Mouse (Mus musculus) CH12.LX (cell line): ENCODE measurements at regions not wholly inside any gene's neighbourhood (a gene's known extent, or its start where the extent isn't known, plus 50 kb on each side); places are given as distances from the start of the nearest gene placed in this dataset.

Experiments
- DNase-seq: peaks from one replicate; pipeline ENCODE4 v3.0.0-alpha.2; 2013; ENCODE audit errors: extremely low read depth
- H3K27ac ChIP-seq: 2 replicates; pipeline ENCODE4 v1.5.1; 2012; ENCODE audit warnings: low read depth, mild to moderate bottlenecking, control low read depth, moderate library complexity; ENCODE audit not compliant: insufficient read depth
- H3K27me3 ChIP-seq: replicated peaks from 2 replicates; pipeline ENCODE3; 2012; ENCODE audit warnings: inconsistent platforms
- H3K36me3 ChIP-seq, 2 experiments: replicated peaks in 1 of 2; 2 replicates each; pipeline versions ENCODE3 to v1.6.1; 2012; ENCODE audit warnings: inconsistent platforms in 1 of 2, low read length in 1 of 2, mild to moderate bottlenecking in 1 of 2, mixed read lengths in 1 of 2, moderate library complexity in 1 of 2; ENCODE audit not compliant: control insufficient read depth in 1 of 2, insufficient read depth in 1 of 2
- H3K4me1 ChIP-seq, 2 experiments: 2 replicates each; pipeline ENCODE4 v1.6.1; 2012; ENCODE audit warnings: inconsistent platforms in 1 of 2, moderate library complexity in 1 of 2; ENCODE audit not compliant: insufficient read depth in 2 of 2, control insufficient read depth in 1 of 2
- H3K4me2 ChIP-seq: 2 replicates; pipeline ENCODE4 v1.6.1; 2012; ENCODE audit warnings: low read depth, mild to moderate bottlenecking, control low read depth; ENCODE audit not compliant: poor library complexity, insufficient read depth, severe bottlenecking
- H3K4me3 ChIP-seq, 3 experiments: fragments of 150-350 bp in 1 of 3; sonication (generic) in 1 of 3; replicated peaks in 1 of 3; 2 replicates each; pipeline versions ENCODE3 to v1.5.1; 2011 to 2012; ENCODE audit warnings: low read depth in 2 of 3, low read length in 2 of 3, mild to moderate bottlenecking in 2 of 3, moderate library complexity in 2 of 3, control low read depth in 1 of 3, improper control_type of control experiment in 1 of 3, inconsistent platforms in 1 of 3, mixed read lengths in 1 of 3; ENCODE audit not compliant: poor library complexity in 1 of 3
- H3K79me2 ChIP-seq: replicated peaks from 2 replicates; pipeline ENCODE4 v1.6.1; 2012; ENCODE audit warnings: mild to moderate bottlenecking, moderate library complexity; ENCODE audit not compliant: control insufficient read depth, poor library complexity, insufficient read depth, severe bottlenecking; ENCODE audit errors: extremely low read depth
- H3K9ac ChIP-seq: 2 replicates; pipeline ENCODE4 v1.6.1; 2012; ENCODE audit warnings: low read depth, mild to moderate bottlenecking, control low read depth, moderate library complexity; ENCODE audit not compliant: insufficient read depth
- H3K9me3 ChIP-seq: replicated peaks from 2 replicates; pipeline ENCODE3; 2012; ENCODE audit warnings: low read length, inconsistent platforms, mixed read lengths
- BHLHE40 ChIP-seq: IDR thresholded peaks from 2 replicates; pipeline ENCODE4 v1.6.1; 2011; ENCODE audit warnings: mild to moderate bottlenecking, low read depth, low read length, improper control_type of control experiment
- CHD2 ChIP-seq: IDR thresholded peaks from 2 replicates; pipeline ENCODE4 v1.6.1; 2011; ENCODE audit warnings: low read length, improper control_type of control experiment
- E2F4 ChIP-seq: IDR thresholded peaks from 2 replicates; pipeline ENCODE4 v1.6.1; 2011; ENCODE audit warnings: low read depth, low read length, improper control_type of control experiment; ENCODE audit not compliant: insufficient replicate concordance
- EP300 ChIP-seq: IDR thresholded peaks from 2 replicates; pipeline ENCODE4 v1.6.1; 2011; ENCODE audit warnings: low read length, improper control_type of control experiment
- ETS1 ChIP-seq: conservative IDR thresholded peaks from 2 replicates; pipeline ENCODE4 v1.6.1; 2012; ENCODE audit warnings: low read depth, mild to moderate bottlenecking, inconsistent platforms, low read length, improper control_type of control experiment, moderate library complexity
- JUN ChIP-seq: IDR thresholded peaks from 2 replicates; pipeline ENCODE4 v1.6.1; 2011; ENCODE audit warnings: low read depth, mild to moderate bottlenecking, low read length, improper control_type of control experiment, moderate library complexity; ENCODE audit not compliant: insufficient read depth
- JUND ChIP-seq: conservative IDR thresholded peaks from 2 replicates; pipeline ENCODE4 v1.6.1; 2011; ENCODE audit warnings: low read depth, low read length, improper control_type of control experiment
- KAT2A ChIP-seq: IDR thresholded peaks from 2 replicates; pipeline ENCODE4 v1.6.1; 2012; ENCODE audit warnings: low read length, improper control_type of control experiment, inconsistent platforms; ENCODE audit not compliant: insufficient replicate concordance
- MAX ChIP-seq: IDR thresholded peaks from 2 replicates; pipeline ENCODE4 v1.6.1; 2011; ENCODE audit warnings: low read length, improper control_type of control experiment
- MAZ ChIP-seq: IDR thresholded peaks from 2 replicates; pipeline ENCODE4 v1.6.1; 2012; ENCODE audit warnings: low read depth, mild to moderate bottlenecking, inconsistent platforms, low read length, improper control_type of control experiment, moderate library complexity
- MEF2A ChIP-seq: IDR thresholded peaks from 2 replicates; pipeline ENCODE4 v1.6.1; 2014; ENCODE audit warnings: low read depth, mild to moderate bottlenecking, inconsistent platforms, low read length, improper control_type of control experiment, borderline replicate concordance
- MYC ChIP-seq: IDR thresholded peaks from 2 replicates; pipeline ENCODE4 v1.6.1; 2011; ENCODE audit warnings: low read depth, mild to moderate bottlenecking, improper control_type of control experiment, low read length
- NELFE ChIP-seq: IDR thresholded peaks from 2 replicates; pipeline ENCODE4 v1.6.1; 2011; ENCODE audit warnings: low read depth, low read length, improper control_type of control experiment
- PAX5 ChIP-seq: IDR thresholded peaks from 2 replicates; pipeline ENCODE4 v1.6.1; 2012; ENCODE audit warnings: low read length, inconsistent platforms, mixed read lengths
- POLR2A ChIP-seq: IDR thresholded peaks from 2 replicates; pipeline ENCODE4 v1.6.1; 2011; ENCODE audit warnings: low read depth, mild to moderate bottlenecking, improper control_type of control experiment, low read length
- POLR2AphosphoS2 ChIP-seq: IDR thresholded peaks from 2 replicates; pipeline ENCODE4 v1.6.1; 2011; ENCODE audit warnings: low read depth, low read length, improper control_type of control experiment
- RAD21 ChIP-seq: IDR thresholded peaks from 2 replicates; pipeline ENCODE4 v1.6.1; 2011; ENCODE audit warnings: low read depth, mild to moderate bottlenecking, low read length, improper control_type of control experiment, moderate library complexity
- RCOR1 ChIP-seq: conservative IDR thresholded peaks from 2 replicates; pipeline ENCODE4 v1.6.1; 2012; ENCODE audit warnings: low read depth, mild to moderate bottlenecking, inconsistent platforms, low read length, improper control_type of control experiment
- SIN3A ChIP-seq: IDR thresholded peaks from 2 replicates; pipeline ENCODE4 v1.6.1; 2012; ENCODE audit warnings: low read length, improper control_type of control experiment, inconsistent platforms
- SMC3 ChIP-seq: IDR thresholded peaks from 2 replicates; pipeline ENCODE4 v1.6.1; 2011; ENCODE audit warnings: low read depth, low read length, improper control_type of control experiment
- TBP ChIP-seq: conservative IDR thresholded peaks from 2 replicates; pipeline ENCODE4 v1.6.1; 2011; ENCODE audit warnings: low read depth, low read length, improper control_type of control experiment
- TCF12 ChIP-seq: IDR thresholded peaks from 2 replicates; pipeline ENCODE4 v1.6.1; 2014; ENCODE audit warnings: low read depth, mild to moderate bottlenecking, inconsistent platforms, low read length, improper control_type of control experiment
- UBTF ChIP-seq: IDR thresholded peaks from 2 replicates; pipeline ENCODE4 v1.6.1; 2012; ENCODE audit warnings: low read depth, mild to moderate bottlenecking, inconsistent platforms, low read length, improper control_type of control experiment, moderate library complexity
- USF1 ChIP-seq: IDR thresholded peaks from 2 replicates; pipeline ENCODE4 v1.6.1; 2014; ENCODE audit warnings: low read depth, mild to moderate bottlenecking, inconsistent platforms, low read length, improper control_type of control experiment
- USF2 ChIP-seq: conservative IDR thresholded peaks from 2 replicates; pipeline ENCODE4 v1.6.1; 2011; ENCODE audit warnings: low read depth, low read length, improper control_type of control experiment
- ZKSCAN1 ChIP-seq: IDR thresholded peaks from 2 replicates; pipeline ENCODE4 v1.6.1; 2012; ENCODE audit warnings: low read depth, inconsistent platforms, low read length, improper control_type of control experiment, borderline replicate concordance
- ZMIZ1 ChIP-seq: IDR thresholded peaks from 2 replicates; pipeline ENCODE4 v1.6.1; 2012; ENCODE audit warnings: low read depth, mild to moderate bottlenecking, inconsistent platforms, low read length, improper control_type of control experiment
- ZNF384 ChIP-seq: IDR thresholded peaks from 2 replicates; pipeline ENCODE4 v1.6.1; 2012; ENCODE audit warnings: low read depth, low read length, improper control_type of control experiment, inconsistent platforms
- dilution Hi-C: fragments of 300-500 bp; cut with MboI; formaldehyde crosslinking; loops from 2 replicates; pipeline ENCODE4 v1.14.3; 2020; ENCODE audit warnings: low sequenced_read_pairs; ENCODE audit not compliant: extremely low pct_unique_long_range_greater_than_20kb, extremely low pct_ligation_motif_present
- in situ Hi-C: fragments of 300-500 bp; cut with MboI; formaldehyde crosslinking; loops from 3 replicates; pipeline ENCODE4 v1.14.3; 2019; ENCODE audit warnings: low sequenced_read_pairs, low pct_ligation_motif_present, low pct_unique_long_range_greater_than_20kb, mixed read lengths

DNA sequence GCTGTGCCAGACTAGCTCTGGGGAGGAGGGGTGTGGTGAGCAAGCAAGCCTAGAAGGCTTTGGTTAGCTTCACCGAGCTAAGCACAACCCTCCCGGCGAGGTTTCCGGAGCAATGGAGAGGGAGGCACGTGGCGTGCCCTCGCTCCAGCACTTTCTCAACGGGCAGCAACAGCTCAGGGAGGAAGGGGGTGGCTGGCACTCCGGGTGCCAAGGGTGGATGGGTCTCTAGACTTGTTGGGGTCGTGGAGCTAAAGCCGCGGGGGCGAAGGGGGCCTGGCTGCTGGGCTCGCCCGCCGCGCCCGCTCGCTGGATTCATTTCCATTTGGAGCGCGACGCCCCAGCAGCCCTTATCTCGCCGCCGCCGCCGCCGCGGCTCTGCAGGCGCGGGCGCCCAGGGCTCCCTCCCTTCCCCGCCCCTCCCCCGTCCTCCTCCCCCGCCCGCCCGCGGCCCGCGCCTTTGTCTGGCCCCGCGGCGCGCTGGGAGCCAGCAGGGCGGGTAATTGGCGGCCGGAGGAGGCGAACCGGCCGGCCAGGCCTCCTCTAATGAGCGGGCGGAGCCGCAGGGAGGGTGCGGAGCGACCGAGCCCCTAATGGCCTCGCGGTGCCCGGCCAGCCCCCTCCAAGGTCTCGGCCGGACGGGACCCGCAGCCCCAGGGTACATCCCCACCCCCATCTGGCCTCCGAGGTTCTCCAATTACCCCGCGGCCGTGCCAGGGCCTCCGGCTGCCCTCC, 336.9 kb downstream of the H2al1j start:
- Histone ChIP-seq H3K4me3 (peak overlapping the region; percentile 40 to 64 (median 53)), H3K9ac (peak overlapping the region; percentile 89), H3K4me2 (peak overlapping the region; percentile 87; the same call in 1 of the 2 replicates), H3K9me3 (no peaks in the 10 kb centered on the region)
- no peak for TF ChIP-seq ZNF384
- peak; percentile 47; the same call in 1 of the 2 replicates for TF ChIP-seq POLR2A
- peak; percentile 65 for TF ChIP-seq BHLHE40
- TF ChIP-seq CHD2, result peak; percentile 31; the same call in 1 of the 2 replicates
- no peak for TF ChIP-seq TBP
- no peak for TF ChIP-seq EP300
- no peak for TF ChIP-seq SMC3
- no peak for TF ChIP-seq POLR2AphosphoS2
- TF ChIP-seq TCF12, result no peak
- no peak for TF ChIP-seq USF1
- peak; percentile 56 for TF ChIP-seq UBTF
- TF ChIP-seq MYC, result peak; percentile 56; the same call in 1 of the 2 replicates
- TF ChIP-seq RAD21, result no peak
- peak; percentile 80 for TF ChIP-seq MAX
- no peak; the same call in 1 of the 2 replicates for TF ChIP-seq ZMIZ1
- TF ChIP-seq, all 38 proteins: peak for 6
- Histone ChIP-seq H3K36me3 (no peaks in the 10 kb centered on the region), H3K27me3 (no peaks in the 10 kb centered on the region), H3K79me2 (no peaks in the 10 kb centered on the region), H3K27ac (peak overlapping the region; percentile 97), H3K4me1 (peaks cover 3 to 23% of the 10 kb centered on the region in 2 experiments)
- peak; percentile 28 for DNase-seq
- dilution Hi-C loops, result no loop called here
- in situ Hi-C loops, result no loop called here

DNA sequence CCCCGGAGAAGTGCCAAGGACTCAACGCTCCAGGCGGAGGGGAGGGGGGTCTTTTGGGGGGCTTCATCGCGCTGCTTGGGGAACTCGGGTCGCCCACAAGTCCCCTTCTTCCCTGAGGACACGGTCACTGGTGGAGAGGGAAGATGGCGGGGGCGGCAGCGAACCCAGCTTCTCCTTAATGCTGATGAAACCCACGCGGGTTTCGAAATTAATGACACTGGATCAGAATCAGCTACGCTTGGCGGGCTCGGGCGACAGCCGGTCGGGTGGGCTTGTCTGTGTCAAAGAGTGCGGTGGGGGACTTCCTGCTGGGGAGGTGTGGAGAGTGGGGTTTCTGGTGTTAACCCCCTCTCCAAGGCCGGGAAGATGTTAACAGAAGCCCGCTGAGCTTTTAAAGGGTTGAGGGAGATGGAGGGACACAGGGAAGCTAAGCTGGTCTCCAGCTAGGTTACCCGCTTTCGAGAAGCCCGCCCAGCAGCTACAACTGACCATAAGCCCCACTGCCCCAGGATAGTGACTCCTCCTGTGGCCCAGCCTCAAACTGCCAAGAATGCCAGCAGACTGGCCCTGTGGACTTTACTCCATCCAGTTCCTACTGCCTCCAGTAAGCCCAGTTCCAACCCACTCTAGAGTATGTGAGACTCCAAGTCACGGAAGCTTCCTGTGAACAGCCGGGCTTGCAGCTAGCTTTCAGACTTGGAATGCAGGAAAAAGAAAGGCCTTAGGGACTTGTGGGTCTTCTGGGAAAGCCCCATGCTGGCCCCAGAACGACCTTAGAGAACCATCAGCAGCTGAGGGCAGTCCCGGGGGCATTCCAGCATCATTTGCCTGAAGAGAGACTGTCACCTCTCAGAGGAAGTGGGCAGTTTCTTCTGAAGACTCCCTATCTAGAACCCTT, 337.7 kb downstream of the H2al1j start:
- no peaks in the 10 kb centered on the region for H3K79me2 ChIP-seq
- H3K9me3 ChIP-seq, result no peaks in the 10 kb centered on the region
- dilution Hi-C loops (no loop called here), in situ Hi-C loops (no loop called here)
- H3K4me1 ChIP-seq, result peaks cover 3 to 23% of the 10 kb centered on the region in 2 experiments
- H3K4me2 ChIP-seq, result peak overlapping the region; percentile 87
- peak overlapping the region; percentile 40 to 64 (median 53) for H3K4me3 ChIP-seq
- H3K36me3 ChIP-seq, result no peaks in the 10 kb centered on the region
- no peaks in the 10 kb centered on the region for H3K27me3 ChIP-seq
- peak; percentile 87 for DNase-seq
- peak overlapping the region; percentile 97 for H3K27ac ChIP-seq
- H3K9ac ChIP-seq, result peak overlapping the region; percentile 89
- TF ChIP-seq UBTF (no peak), SMC3 (no peak), POLR2AphosphoS2 (no peak), RCOR1 (peak; percentile 64; the same call in 1 of the 2 replicates), NELFE (no peak; the same call in 1 of the 2 replicates), MEF2A (peak; percentile 70), PAX5 (no peak), SIN3A (no peak), USF1 (no peak), JUN (no peak), ZNF384 (peak; percentile 46), CHD2 (peak; percentile 79), MAZ (0 out of 2 replicates have a peak, but pooled peaks have one; percentile 25), EP300 (peak; percentile 95), E2F4 (no peak), JUND (no peak), ZKSCAN1 (no peak), USF2 (no peak), KAT2A (no peak), ETS1 (peak; percentile 76)
